Mouse (Mus musculus) kidney, postnatal 0 days (tissue): ENCODE measurements around the gene Abl1. TPM values are rescaled to one million over a fixed set of nuclear protein-coding genes. Genes with fewer than 3 reads are reported as not detected.

Experiments used
- ATAC-seq: fragments of 200-750 bp; cut with Nextera tagmentation; replicated peaks from 2 replicates; pipeline ENCODE4 v1.8.0; 2017; ENCODE audit warnings: low read depth, moderate number of reproducible peaks, moderate TSS enrichment, moderate library complexity; ENCODE audit not compliant: low FRiP score
- DNase-seq: peaks from one replicate; pipeline ENCODE4 v3.0.0-alpha.2; 2016; ENCODE audit warnings: low spot score
- H3K27ac ChIP-seq: fragments of 300-500 bp; sonication (generic); 2 replicates; pipeline ENCODE4 v1.5.1; 2014; ENCODE audit warnings: mild to moderate bottlenecking
- H3K27me3 ChIP-seq: fragments of 300-500 bp; sonication (generic); 2 replicates; pipeline ENCODE4 v1.6.1; 2014; ENCODE audit warnings: low read length, mixed read lengths; ENCODE audit not compliant: insufficient read depth
- H3K36me3 ChIP-seq: fragments of 300-500 bp; sonication (generic); 2 replicates; pipeline ENCODE4 v1.6.1; 2014; ENCODE audit warnings: low read length, mixed read lengths; ENCODE audit not compliant: insufficient read depth
- H3K4me1 ChIP-seq: fragments of 300-500 bp; sonication (generic); replicated peaks from 2 replicates; pipeline ENCODE4 v1.6.1; 2014; ENCODE audit warnings: antibody characterized with exemption, low read length, mixed read lengths; ENCODE audit not compliant: insufficient read depth
- H3K4me2 ChIP-seq: fragments of 300-500 bp; sonication (generic); 2 replicates; pipeline ENCODE4 v1.6.1; 2014; ENCODE audit warnings: mild to moderate bottlenecking, low read length, moderate library complexity, mixed read lengths
- H3K4me3 ChIP-seq: fragments of 300-500 bp; sonication (generic); replicated peaks from 2 replicates; pipeline ENCODE4 v1.5.1; 2014; ENCODE audit warnings: low read depth, low read length
- H3K9ac ChIP-seq: fragments of 300-500 bp; sonication (generic); 2 replicates; pipeline ENCODE4 v1.6.1; 2014; ENCODE audit warnings: low read depth, low read length
- H3K9me3 ChIP-seq: fragments of 300-500 bp; sonication (generic); replicated peaks from 2 replicates; pipeline ENCODE4 v1.6.1; 2016; ENCODE audit warnings: low read length, inconsistent platforms, mixed read lengths
- CTCF ChIP-seq: IDR thresholded peaks from 2 replicates; pipeline ENCODE4 v1.5.1; 2016; ENCODE audit warnings: antibody characterized with exemption, low read depth, mild to moderate bottlenecking, moderate library complexity
- WGBS: fragments of 180-500 bp; shearing (Covaris S2); extraction: QIAGEN DNeasy Blood & Tissue Kit; methylation state at CpG from one replicate; pipeline ENCODE4 v1.1.7; 2014; 5-methylcytosine and 5-hydroxymethylcytosine counted together
- polyA plus RNA-seq: library from polyadenylated mRNA; unstranded; fragments of >200 nt; fragmentation: Nextera tagmentation; extraction: Ambion mirVana; gene quantifications from 2 replicates; pipeline ENCODE4 v1.2.1, GENCODE M21; 2015

Gene Abl1
- polyA plus RNA-seq, 1 experiment from 2014 or later: 24.1 TPM

DNA sequence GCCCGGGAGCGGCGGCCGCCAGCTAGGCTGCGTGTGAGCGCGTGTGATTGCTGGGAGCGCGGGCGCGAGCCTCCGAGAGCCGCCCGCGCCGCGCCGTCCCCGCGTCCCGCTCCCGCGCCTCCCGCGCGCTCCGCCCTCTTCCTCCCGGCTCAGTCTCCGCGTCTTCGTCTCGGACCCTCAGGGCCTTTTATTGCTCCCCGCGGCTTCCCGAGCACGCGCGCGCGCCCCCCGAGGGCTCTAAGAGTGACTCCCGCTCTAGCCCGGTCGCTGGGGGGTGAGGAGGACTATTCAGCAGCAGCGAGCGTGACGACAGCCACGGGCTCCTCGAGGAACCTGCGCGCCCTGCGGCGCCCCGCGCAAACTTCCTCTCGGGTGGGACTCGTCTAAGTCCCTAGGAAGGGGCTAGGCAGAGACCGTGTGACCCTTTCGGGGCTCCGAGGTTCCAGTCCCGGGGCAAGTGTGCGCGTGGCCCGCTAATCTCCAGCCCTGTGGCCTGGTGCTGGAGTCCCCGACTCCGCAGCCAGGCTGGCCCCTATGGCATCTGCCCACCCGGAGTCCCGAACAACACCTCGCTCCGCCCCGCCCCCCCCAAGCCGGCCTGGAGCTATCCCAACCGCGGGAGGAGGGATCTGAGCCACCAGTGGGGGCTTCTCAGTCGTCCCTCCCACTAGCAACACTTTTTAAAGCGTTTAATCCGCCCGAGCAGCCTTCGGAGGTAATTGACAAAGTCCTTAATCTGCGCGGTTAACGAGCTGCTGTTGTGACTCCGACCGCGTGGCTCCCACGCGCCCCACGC, 157.9 kb downstream of the Abl1 start, which contains the start of gene Fibcd1:
Fibcd1 (minus strand) TSS at position 110 of the 796 bp plus-strand sequence.
- Histone ChIP-seq H3K9ac (peak within 1 kb of the TSS; percentile 51; the same call in 1 of the 2 replicates), H3K27me3 (peaks cover 24% of the 10 kb centered on the region), H3K9me3 (no peaks in the 10 kb centered on the region), H3K27ac (no peak within 1 kb of the TSS), H3K4me1 (peaks cover 15% of the 10 kb centered on the region), H3K4me2 (peak within 1 kb of the TSS; percentile 97), H3K36me3 (no peaks in the 10 kb centered on the region), H3K4me3 (peak within 1 kb of the TSS; percentile 51)
- TF ChIP-seq CTCF: no peak
- no peak for ATAC-seq
- WGBS: under 1% methylated on average over 68 of the region's 88 CpGs
- DNase-seq: no peak

GRCm38 (mm10) chr2:31846692-31847660, 158.8 kb downstream of the Abl1 start:
- Histone ChIP-seq H3K27ac (no peak overlapping the region), H3K36me3 (no peaks in the 10 kb centered on the region), H3K9me3 (no peaks in the 10 kb centered on the region), H3K4me3 (peak overlapping the region; percentile 51), H3K9ac (0 out of 2 replicates have a peak overlapping the region, but pooled peaks have one; percentile 51), H3K4me1 (peaks cover 15% of the 10 kb centered on the region), H3K4me2 (peak overlapping the region; percentile 97), H3K27me3 (peaks cover 24% of the 10 kb centered on the region)
- TF ChIP-seq CTCF: no peak
- no peak for ATAC-seq
- DNase-seq: no peak
- WGBS: 3% methylated on average over 35 of the region's 35 CpGs

- Histone ChIP-seq H3K4me1 (peaks cover 15% of the 10 kb centered on the region), H3K9ac (no peak overlapping the region), H3K9me3 (no peaks in the 10 kb centered on the region), H3K4me2 (no peak overlapping the region), H3K4me3 (no peak overlapping the region), H3K36me3 (no peaks in the 10 kb centered on the region), H3K27me3 (peaks cover 24% of the 10 kb centered on the region), H3K27ac (no peak overlapping the region)
- ATAC-seq (0 out of 2 replicates have a peak, but pooled peaks have one; percentile 26), DNase-seq (peak; percentile 46)
- TF ChIP-seq CTCF: peak; percentile 71
- 25% methylated on average over 6 of the region's 6 CpGs for WGBS
Measured at GRCm38 (mm10) chr2:31847908-31848307, 159.7 kb downstream of the Abl1 start.

GRCm38 (mm10) chr2:31850141-31850540, 162.0 kb downstream of the Abl1 start:
- 28% methylated on average over 12 of the region's 12 CpGs for WGBS
- Histone ChIP-seq H3K4me3 (no peak overlapping the region), H3K4me2 (no peak overlapping the region), H3K9me3 (no peaks in the 10 kb centered on the region), H3K27ac (no peak overlapping the region), H3K36me3 (no peaks in the 10 kb centered on the region), H3K4me1 (peaks cover 19% of the 10 kb centered on the region), H3K27me3 (peaks cover 19% of the 10 kb centered on the region), H3K9ac (no peak overlapping the region)
- TF ChIP-seq CTCF: no peak
- no peak for DNase-seq
- ATAC-seq: no peak

Other genes with a start within 250 kb of the Abl1 start
- 319 and 427 TPM in 2 replicates for gene Ass1, start 218.2 kb upstream of the Abl1 start, polyA plus RNA-seq
- 83.2 and 87.5 TPM in 2 replicates for gene Fubp3, start 115.7 kb upstream of the Abl1 start, polyA plus RNA-seq
- gene Prdm12, start 48.3 kb upstream of the Abl1 start, polyA plus RNA-seq: not detected in 2 replicates
- 35.9 and 41.8 TPM in 2 replicates for gene Exosc2, start 17.7 kb upstream of the Abl1 start, polyA plus RNA-seq
- gene Qrfp, start 122.2 kb downstream of the Abl1 start, polyA plus RNA-seq: 0.08 TPM in 2 replicates
- gene Fibcd1, start 157.6 kb downstream of the Abl1 start, polyA plus RNA-seq: 0.75 and 0.89 TPM in 2 replicates
- 2.8 TPM in 2 replicates for gene Lamc3, start 198.9 kb downstream of the Abl1 start, polyA plus RNA-seq